25 mouse cellular contexts compared by ENCODE assay signal in the genomic region with DNA sequence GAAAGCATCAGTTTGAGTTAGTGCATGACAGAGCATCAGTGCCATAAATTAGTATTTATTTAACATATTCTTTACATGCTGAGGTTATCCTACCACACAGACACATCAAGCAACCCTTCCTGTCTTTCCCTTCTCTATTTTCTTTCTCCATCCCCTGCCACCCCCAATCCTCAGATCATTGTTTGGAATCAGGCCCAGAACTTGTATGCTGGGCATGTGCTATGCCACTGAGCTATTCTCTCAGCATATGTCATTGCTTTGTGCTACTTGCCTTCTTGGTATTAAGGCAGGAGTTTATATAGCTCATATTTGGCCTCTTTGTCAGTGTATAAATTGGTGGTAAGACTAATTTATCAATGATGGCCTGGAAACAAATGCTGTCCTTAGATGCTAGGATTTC.
A peak's percentile ranks its signal among the peaks of the same experiment; 100 is the strongest.
DNase-seq lines count a peak whose midpoint lies in the region; ATAC-seq and TF ChIP-seq lines count a peak whose summit lies in the region.
"Had no signal": no experiment of that assay in that cellular context is flagged by ENCODE, and none has a peak within 500 bp of the region (broad histone marks: within the 10 kb centered on the region; RNA-seq: fewer than 3 reads in every experiment).

No protein-coding gene starts in this region.

- H3K4me3 ChIP-seq in midbrain, postnatal 0 days (ENCODE audit: low read depth, low read length), result no peak overlapping the region
- no peak overlapping the region for H3K4me3 ChIP-seq in midbrain, embryonic 14.5 days (replicated peaks; ENCODE audit: low read depth, low read length)
- H3K4me3 ChIP-seq in lung, postnatal 0 days (ENCODE audit: low read depth, low read length), result no peak overlapping the region
- H3K4me3 ChIP-seq: embryonic facial prominence, embryonic 10.5 days; embryonic facial prominence, embryonic 12.5 days; forebrain, embryonic 15.5 days had no signal

- H3K4me2 ChIP-seq in midbrain, postnatal 0 days (ENCODE audit: low read depth, low read length, poor library complexity, severe bottlenecking), result no peak overlapping the region
- H3K4me2 ChIP-seq in midbrain, embryonic 14.5 days (ENCODE audit: low read length), result no peak overlapping the region
- no peak overlapping the region for H3K4me2 ChIP-seq in lung, postnatal 0 days (replicated peaks; ENCODE audit: low read depth, low read length)
- H3K4me2 ChIP-seq: embryonic facial prominence, embryonic 12.5 days; forebrain, embryonic 15.5 days had no signal

- H3K36me3 ChIP-seq in midbrain, postnatal 0 days (ENCODE audit: insufficient read depth, low read length), result no peaks in the 10 kb centered on the region
- no peaks in the 10 kb centered on the region for H3K36me3 ChIP-seq in midbrain, embryonic 14.5 days (ENCODE audit: control insufficient read depth, insufficient read depth, low read length)
- H3K36me3 ChIP-seq in lung, postnatal 0 days (ENCODE audit: insufficient read depth, low read length), result no peaks in the 10 kb centered on the region
- H3K36me3 ChIP-seq: embryonic facial prominence, embryonic 12.5 days; forebrain, embryonic 15.5 days; G1E had no signal

- H3K9ac ChIP-seq in midbrain, postnatal 0 days (replicated peaks; ENCODE audit: low read length, poor library complexity, severe bottlenecking), result no peak overlapping the region
- H3K9ac ChIP-seq in midbrain, embryonic 14.5 days (replicated peaks; ENCODE audit: low read length), result no peak overlapping the region
- H3K9ac ChIP-seq in lung, postnatal 0 days (replicated peaks; ENCODE audit: low read depth), result no peak overlapping the region
- H3K9ac ChIP-seq: embryonic facial prominence, embryonic 12.5 days; forebrain, embryonic 15.5 days; forebrain, postnatal 0 days had no signal

- H3K9me3 ChIP-seq in midbrain, postnatal 0 days (ENCODE audit: low read length), result no peaks in the 10 kb centered on the region
- no peaks in the 10 kb centered on the region for H3K9me3 ChIP-seq in midbrain, embryonic 14.5 days (ENCODE audit: control insufficient read depth, low read length)
- no peaks in the 10 kb centered on the region for H3K9me3 ChIP-seq in lung, postnatal 0 days (ENCODE audit: low read length)
- H3K9me3 ChIP-seq: embryonic facial prominence, embryonic 10.5 days; embryonic facial prominence, embryonic 12.5 days; forebrain, embryonic 15.5 days had no signal

- ATAC-seq in cerebellum, adult (ENCODE audit: insufficient number of reproducible peaks, low FRiP score, low TSS enrichment), result no peak
- peak; percentile 45 for ATAC-seq in frontal cortex, adult (ENCODE audit: low TSS enrichment)
- ATAC-seq in midbrain, postnatal 0 days (ENCODE audit: low FRiP score), result no peak
- ATAC-seq in midbrain, embryonic 14.5 days (ENCODE audit: low FRiP score, low TSS enrichment), result no peak
- no peak for ATAC-seq in lung, postnatal 0 days
- ATAC-seq: activated CD4-positive, CD25-positive, alpha-beta regulatory T cell, adult 4 months; CD4-positive, CD25-positive, alpha-beta regulatory T cell, adult 4 months; forebrain, embryonic 15.5 days; forebrain, postnatal 0 days; Patski had no signal

- TF ChIP-seq EP300 in lung, postnatal 0 days (IDR thresholded peaks at IDR 0.05), result no peak

- TF ChIP-seq CTCF in midbrain, postnatal 0 days (IDR thresholded peaks at IDR 0.05), result no peak
- no peak for TF ChIP-seq CTCF in lung, postnatal 0 days (IDR thresholded peaks at IDR 0.05)

- H3K4me1 ChIP-seq in midbrain, postnatal 0 days (ENCODE audit: insufficient read depth, low read length), result no peaks in the 10 kb centered on the region
- H3K4me1 ChIP-seq in midbrain, embryonic 14.5 days (ENCODE audit: control insufficient read depth, insufficient read depth, low read length), result no peaks in the 10 kb centered on the region; the same call in 1 of the 2 replicates
- no peaks in the 10 kb centered on the region for H3K4me1 ChIP-seq in lung, postnatal 0 days (ENCODE audit: insufficient read depth, low read depth, low read length)
- H3K4me1 ChIP-seq: embryonic facial prominence, embryonic 10.5 days; embryonic facial prominence, embryonic 12.5 days had no signal

- DNase-seq in cerebellum, postnatal 10 days, result peak; percentile 42 to 64
- no peak for DNase-seq in frontal cortex, postnatal 14 days (ENCODE audit: low spot score in 2 of 2)
- DNase-seq in midbrain, postnatal 0 days (ENCODE audit: low spot score), result peak; percentile 34
- DNase-seq in midbrain, embryonic 14.5 days, result no peak
- peak; percentile 74 for DNase-seq in brain, adult 2 months (ENCODE audit: low read depth, low spot score)
- no peak for DNase-seq in lung, postnatal 0 days (ENCODE audit: low spot score)
- DNase-seq: adrenal gland, adult 8-10 months; adrenal gland, postnatal 14 days; adrenal gland, postnatal 36 days; B cell, adult 2 months; cerebellum, adult 11 months; cerebellum, adult 8-10 months; cerebellum, adult 9-11 months; cerebellum, postnatal 25 days; forebrain, postnatal 0 days had no signal

- H3K27me3 ChIP-seq in midbrain, postnatal 0 days (ENCODE audit: insufficient read depth, low read length), result no peaks in the 10 kb centered on the region
- no peaks in the 10 kb centered on the region for H3K27me3 ChIP-seq in midbrain, embryonic 14.5 days (ENCODE audit: control insufficient read depth, insufficient read depth, low read length)
- H3K27me3 ChIP-seq in lung, postnatal 0 days (replicated peaks; ENCODE audit: insufficient read depth, low read length), result no peaks in the 10 kb centered on the region
- H3K27me3 ChIP-seq: CH12.LX; embryonic facial prominence, embryonic 12.5 days; forebrain, embryonic 15.5 days; Patski had no signal

- H3K27ac ChIP-seq in midbrain, postnatal 0 days (ENCODE audit: low read depth, low read length), result no peak overlapping the region
- no peak overlapping the region for H3K27ac ChIP-seq in midbrain, embryonic 14.5 days (replicated peaks; ENCODE audit: low read depth, low read length)
- no peak overlapping the region for H3K27ac ChIP-seq in lung, postnatal 0 days (ENCODE audit: low read length)
- H3K27ac ChIP-seq: embryonic facial prominence, embryonic 10.5 days; embryonic facial prominence, embryonic 12.5 days; forebrain, embryonic 15.5 days had no signal

Comparison
In these comparisons a context has a peak if more than half of its experiments do, and no peak if none do; other contexts are left out.
1. DNase-seq: peak in cerebellum, postnatal 10 days (2 of 2), midbrain, postnatal 0 days (single experiment) and brain, adult 2 months (single experiment); none in frontal cortex, postnatal 14 days (0 of 2), midbrain, embryonic 14.5 days (single experiment) and lung, postnatal 0 days (single experiment).